ENCODE assay signal across 35 mouse cellular contexts in the genomic region with DNA sequence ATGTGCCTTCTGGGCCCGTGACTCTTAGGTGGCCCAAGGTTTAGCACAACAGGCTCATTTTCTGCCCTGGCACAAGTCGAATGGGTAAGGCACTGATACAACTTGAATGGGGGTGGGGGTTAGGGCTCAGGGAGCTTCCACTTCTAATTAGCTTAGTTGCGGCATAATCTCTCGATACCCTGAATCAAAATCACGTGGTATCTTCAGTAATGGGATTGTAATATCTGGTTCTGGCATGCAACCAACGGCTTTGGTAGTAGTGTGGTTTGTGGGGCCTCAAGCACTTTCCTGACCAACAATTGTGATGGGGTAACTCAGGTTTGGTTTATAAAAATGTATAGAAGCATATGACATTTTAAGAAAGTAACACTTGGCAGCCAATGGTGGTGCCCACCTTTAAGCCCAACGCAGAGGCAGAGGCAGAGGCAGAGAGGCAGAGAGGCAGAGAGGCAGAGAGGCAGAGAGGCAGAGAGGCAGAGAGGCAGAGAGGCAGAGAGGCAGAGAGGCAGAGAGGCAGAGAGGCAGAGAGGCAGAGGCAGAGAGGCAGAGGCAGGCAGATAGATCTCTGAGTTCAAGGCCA. TPM values are rescaled to one million over a fixed set of nuclear protein-coding genes. Genes with fewer than 3 reads are reported as not detected.
DNase-seq lines count a peak whose midpoint lies in the region; ATAC-seq and TF ChIP-seq lines count a peak whose summit lies in the region.
"Had no signal": no experiment of that assay in that cellular context is flagged by ENCODE, and none has a peak within 500 bp of the region (broad histone marks: within the 10 kb centered on the region; RNA-seq: fewer than 3 reads in every experiment).

No protein-coding gene starts in this region.

- H3K4me1 ChIP-seq in heart, embryonic 15.5 days (replicated peaks), result peaks cover 23% of the 10 kb centered on the region
- peaks cover 1% of the 10 kb centered on the region; the same call in 1 of the 2 replicates for H3K4me1 ChIP-seq in heart, adult 2 months (ENCODE audit: control insufficient read depth, insufficient read depth, low read length)
- H3K4me1 ChIP-seq in thymus, adult 2 months (replicated peaks; ENCODE audit: control insufficient read depth, insufficient read depth, low read length), result peaks cover 51% of the 10 kb centered on the region
- H3K4me1 ChIP-seq: embryonic facial prominence, embryonic 12.5 days had no signal

- no peak overlapping the region for H3K4me3 ChIP-seq in heart, embryonic 15.5 days
- no peak overlapping the region for H3K4me3 ChIP-seq in heart, adult 2 months
- H3K4me3 ChIP-seq in thymus, adult 2 months (ENCODE audit: control insufficient read depth, insufficient read depth, low read length), result no peak overlapping the region
- H3K4me3 ChIP-seq: embryonic facial prominence, embryonic 12.5 days had no signal

- H3K9me3 ChIP-seq in heart, embryonic 15.5 days (replicated peaks), result no peaks in the 10 kb centered on the region
- H3K9me3 ChIP-seq: embryonic facial prominence, embryonic 12.5 days; G1E had no signal

- H3K9ac ChIP-seq in heart, embryonic 15.5 days, result no peak overlapping the region
- no peak overlapping the region for H3K9ac ChIP-seq in heart, adult 2 months (ENCODE audit: low read depth, low read length)
- H3K9ac ChIP-seq: embryonic facial prominence, embryonic 12.5 days; liver, embryonic 14.5 days had no signal

- no peaks in the 10 kb centered on the region for H3K36me3 ChIP-seq in heart, embryonic 15.5 days
- H3K36me3 ChIP-seq in heart, adult 2 months (ENCODE audit: control insufficient read depth, insufficient read depth, low read length), result no peaks in the 10 kb centered on the region
- no peaks in the 10 kb centered on the region for H3K36me3 ChIP-seq in thymus, adult 2 months (ENCODE audit: control insufficient read depth, insufficient read depth, low read length)
- H3K36me3 ChIP-seq: embryonic facial prominence, embryonic 12.5 days; G1E had no signal

- TF ChIP-seq POLR2A in heart, adult 2 months (IDR thresholded peaks at IDR 0.05; ENCODE audit: insufficient read depth, low read depth, low read length), result no peak
- no peak for TF ChIP-seq POLR2A in thymus, adult 2 months (IDR thresholded peaks at IDR 0.05; ENCODE audit: control insufficient read depth, extremely low read depth, insufficient read depth, low read length, poor library complexity)

- ATAC-seq in heart, embryonic 15.5 days (replicated peaks; ENCODE audit: insufficient number of reproducible peaks, insufficient read depth, low FRiP score, low read depth), result no peak
- ATAC-seq in activated CD4-positive, CD25-positive, alpha-beta regulatory T cell, adult 4 months, result no peak
- ATAC-seq: forebrain, embryonic 14.5 days; hindbrain, embryonic 16.5 days had no signal

- no peak for DNase-seq in heart, adult 2 months
- DNase-seq in thymus, adult 2 months, result no peak
- no peak for DNase-seq in thymus, postnatal 10 days (ENCODE audit: low spot score in 2 of 2)
- DNase-seq in MN1 (ENCODE audit: low spot score), result peak; percentile 42
- DNase-seq in retina, postnatal 1 day, result peak; percentile 79
- DNase-seq in cerebellum, postnatal 14 days, result no peak
- DNase-seq: adrenal gland, adult 2 months; adrenal gland, postnatal 36 days; cerebellum, adult 2 months; cerebellum, postnatal 25 days; embryo, embryonic 11 days; gastrocnemius, postnatal 36 days; kidney, postnatal 14 days; layer of hippocampus, adult 9-11 months; liver; lung, adult 2 months; lung, postnatal 10 days; midbrain, embryonic 14.5 days had no signal

- TF ChIP-seq CTCF in heart, adult 2 months (IDR thresholded peaks at IDR 0.05), result no peak
- TF ChIP-seq CTCF in thymus, adult 2 months (IDR thresholded peaks at IDR 0.05; ENCODE audit: borderline replicate concordance, control insufficient read depth, extremely low read depth, insufficient read depth, low read length, poor library complexity), result no peak

- no peaks in the 10 kb centered on the region for H3K27me3 ChIP-seq in heart, embryonic 15.5 days
- H3K27me3 ChIP-seq in heart, adult 2 months (ENCODE audit: control insufficient read depth, insufficient read depth, low read length), result no peaks in the 10 kb centered on the region
- no peaks in the 10 kb centered on the region for H3K27me3 ChIP-seq in thymus, adult 2 months (ENCODE audit: control insufficient read depth, insufficient read depth, low read length)
- H3K27me3 ChIP-seq: embryonic facial prominence, embryonic 12.5 days had no signal

- TF ChIP-seq EP300 in heart, adult 2 months (IDR thresholded peaks at IDR 0.05; ENCODE audit: insufficient read depth, low read depth, low read length), result no peak

- peak overlapping the region; percentile 31; the same call in 1 of the 2 replicates for H3K27ac ChIP-seq in heart, embryonic 15.5 days
- H3K27ac ChIP-seq in heart, adult 2 months, result no peak overlapping the region
- H3K27ac ChIP-seq in thymus, adult 2 months (ENCODE audit: control insufficient read depth, insufficient read depth, low read length), result peak overlapping the region; percentile 99
- H3K27ac ChIP-seq: embryonic facial prominence, embryonic 12.5 days; liver, embryonic 14.5 days; macrophage had no signal

- H3K79me2 ChIP-seq in heart, adult 2 months (replicated peaks; ENCODE audit: control insufficient read depth, insufficient read depth, low read length), result no peaks in the 10 kb centered on the region

- no peak overlapping the region for H3K4me2 ChIP-seq in heart, embryonic 15.5 days
- H3K4me2 ChIP-seq: embryonic facial prominence, embryonic 12.5 days had no signal

- 78% methylated on average over 7 of the region's 7 CpGs for WGBS in heart, embryonic 15.5 days
- WGBS in heart, adult 2 months, result 82% methylated on average over 7 of the region's 7 CpGs
- 4% methylated on average over 7 of the region's 7 CpGs for WGBS in thymus, adult 2 months

- intact Hi-C loops in heart, adult 2 months (cut with DNase I), result no loop called here

RNA-seq across cellular contexts. Expression of gene Slc16a5, which starts 9.9 kb away (rescaled TPM):
- 0.57 and 5.0 TPM in 2 replicates for polyA plus RNA-seq in heart, embryonic 15.5 days (2015; fragmentation: Nextera tagmentation; extraction: Ambion mirVana)
- not detected for total RNA-seq in heart, adult 2 months (2021)
- 0.06 and 0.18 TPM in 2 replicates for polyA plus RNA-seq in heart, adult 2 months (2012; rRNA removed)
- 446 and 456 TPM in 2 replicates for polyA plus RNA-seq in thymus, adult 2 months (2012; rRNA removed)
- polyA plus RNA-seq in activated CD4-positive, CD25-positive, alpha-beta regulatory T cell, adult 4 months (2017; shearing (Covaris generic)), result 1 to 10 TPM; 2.9 to 3.1 TPM
- total RNA-seq: gastrocnemius, adult 18-20 months; heart, adult 8-10 months; heart, postnatal 25 days; left cerebral cortex, postnatal 10 days; monocyte, adult 5-6 weeks had no signal
- polyA plus RNA-seq: adrenal gland, adult 2 months; forebrain, embryonic 14.5 days; frontal cortex, adult 2 months; G1E; macrophage; midbrain, embryonic 14.5 days had no signal

RNA-seq across cellular contexts. Expression of gene Trim80, which starts 12.0 kb away (rescaled TPM):
- polyA plus RNA-seq in heart, embryonic 15.5 days (2015; fragmentation: Nextera tagmentation; extraction: Ambion mirVana), result 0.06 TPM in 1 of 2 replicates, not detected in the other
- under 1 TPM in 1 of 2 experiments, not detected in 1; 0.13 TPM for total RNA-seq in heart, adult 2 months (2021)
- polyA plus RNA-seq in heart, adult 2 months (2012; rRNA removed), result 0.33 TPM in 1 of 2 replicates, not detected in the other
- 0.79 and 0.80 TPM in 2 replicates for polyA plus RNA-seq in thymus, adult 2 months (2012; rRNA removed)
- polyA plus RNA-seq in activated CD4-positive, CD25-positive, alpha-beta regulatory T cell, adult 4 months (2017; shearing (Covaris generic)), result not detected
- total RNA-seq: G1E; gastrocnemius, adult 18-20 months; gastrocnemius, postnatal 36 days; heart, postnatal 25 days; monocyte, adult 5-6 weeks had no signal
- polyA plus RNA-seq: embryonic facial prominence, embryonic 12.5 days; forebrain, embryonic 14.5 days; G1E; hindbrain, embryonic 11.5 days; limb, embryonic 11.5 days; macrophage; midbrain, embryonic 14.5 days; neural tube, embryonic 14.5 days had no signal

RNA-seq across cellular contexts. Expression of gene Armc7, which starts 23.1 kb away (rescaled TPM):
- 4.6 and 6.2 TPM in 2 replicates for polyA plus RNA-seq in heart, embryonic 15.5 days (2015; fragmentation: Nextera tagmentation; extraction: Ambion mirVana)
- total RNA-seq in heart, adult 2 months (2021), result 1 to 10 TPM; 1.9 to 2.7 TPM
- 2.3 and 3.3 TPM in 2 replicates for polyA plus RNA-seq in heart, adult 2 months (2012; rRNA removed)
- 86.1 and 91.3 TPM in 2 replicates for polyA plus RNA-seq in thymus, adult 2 months (2012; rRNA removed)
- 10 to 100 TPM; 49.9 to 59.3 TPM for polyA plus RNA-seq in activated CD4-positive, CD25-positive, alpha-beta regulatory T cell, adult 4 months (2017; shearing (Covaris generic))

RNA-seq across cellular contexts. Expression of gene Kctd2, which starts 32.4 kb away (rescaled TPM):
- 11.5 and 14.7 TPM in 2 replicates for polyA plus RNA-seq in heart, embryonic 15.5 days (2015; fragmentation: Nextera tagmentation; extraction: Ambion mirVana)
- 10 to 100 TPM; 26.6 to 30.0 TPM for total RNA-seq in heart, adult 2 months (2021)
- polyA plus RNA-seq in heart, adult 2 months (2012; rRNA removed), result 22.9 and 31.9 TPM in 2 replicates
- polyA plus RNA-seq in thymus, adult 2 months (2012; rRNA removed), result 65.5 and 69.1 TPM in 2 replicates
- 10 to 100 TPM in 1 of 2 experiments, 1 to 10 TPM in 1; 6.9 to 12.2 TPM for polyA plus RNA-seq in activated CD4-positive, CD25-positive, alpha-beta regulatory T cell, adult 4 months (2017; shearing (Covaris generic))

RNA-seq across cellular contexts. Expression of gene Atp5h, which starts 32.6 kb away (rescaled TPM):
- polyA plus RNA-seq in heart, embryonic 15.5 days (2015; fragmentation: Nextera tagmentation; extraction: Ambion mirVana), result 1,570 and 2,168 TPM in 2 replicates
- total RNA-seq in heart, adult 2 months (2021), result 1,000 to 10,000 TPM; 1,964 to 2,328 TPM
- 830 and 1,376 TPM in 2 replicates for polyA plus RNA-seq in heart, adult 2 months (2012; rRNA removed)
- polyA plus RNA-seq in thymus, adult 2 months (2012; rRNA removed), result 118 and 155 TPM in 2 replicates
- polyA plus RNA-seq in activated CD4-positive, CD25-positive, alpha-beta regulatory T cell, adult 4 months (2017; shearing (Covaris generic)), result 100 to 1,000 TPM; 705 to 855 TPM

Comparison
In these comparisons a context has a peak if more than half of its experiments do, and no peak if none do; other contexts are left out.
1. DNase-seq: peak in MN1 (single experiment) and retina, postnatal 1 day (single experiment); none in heart, adult 2 months (0 of 2), thymus, adult 2 months (single experiment), thymus, postnatal 10 days (0 of 2) and cerebellum, postnatal 14 days (0 of 2).
2. RNA of gene Slc16a5, which starts 9.9 kb away (polyA plus RNA-seq): 446 to 456 TPM in thymus, adult 2 months; 2.9 to 3.1 TPM in activated CD4-positive, CD25-positive, alpha-beta regulatory T cell, adult 4 months, 0.57 to 5.0 TPM in heart, embryonic 15.5 days and 0.06 to 0.18 TPM in heart, adult 2 months; every median in the first group is over 10 times any median in the second.